Mouse (Mus musculus) spleen, adult 2 months (tissue): ENCODE data around the gene Hdac7.

Source experiments
- CTCF ChIP-seq: fragments of 200-500 bp; IDR thresholded peaks from 2 replicates; pipeline ENCODE4 v1.5.1; 2011; ENCODE audit warnings: mild to moderate bottlenecking, inconsistent platforms; ENCODE audit not compliant: insufficient read depth, insufficient read length, insufficient replicate concordance; ENCODE audit errors: extremely low read depth
- POLR2A ChIP-seq: fragments of 200-500 bp; IDR thresholded peaks from 2 replicates; pipeline ENCODE4 v1.6.1; 2011; ENCODE audit warnings: low read depth, low read length, inconsistent platforms

- TF ChIP-seq CTCF (no peak), POLR2A (no peak)
Measured at GRCm38 (mm10) chr15:97824042-97824441, 20.3 kb downstream of the Hdac7 start.
